Mouse (Mus musculus) hindbrain, embryonic 13.5 days (tissue): ENCODE results near the gene Nanos1. TPM values are rescaled to one million over a fixed set of nuclear protein-coding genes. Genes with fewer than 3 reads are reported as not detected.
A peak's percentile ranks its signal among the peaks of the same experiment; 100 is the strongest.

Experiments
- ATAC-seq: fragments of 200-750 bp; cut with Nextera tagmentation; 2 replicates; pipeline ENCODE4 v1.8.0; 2017; ENCODE audit warnings: moderate TSS enrichment; ENCODE audit not compliant: low FRiP score
- H3K27ac ChIP-seq: fragments of 300-500 bp; sonication (generic); 2 replicates; pipeline ENCODE4 v1.5.1; 2015; ENCODE audit warnings: inconsistent platforms, mild to moderate bottlenecking, moderate library complexity
- H3K27me3 ChIP-seq: fragments of 300-500 bp; sonication (generic); 2 replicates; pipeline ENCODE4 v1.6.1; 2015; ENCODE audit warnings: mild to moderate bottlenecking, inconsistent platforms
- H3K36me3 ChIP-seq: fragments of 300-500 bp; sonication (generic); 2 replicates; pipeline ENCODE4 v1.6.1; 2015; ENCODE audit warnings: mild to moderate bottlenecking, inconsistent platforms
- H3K4me1 ChIP-seq: fragments of 300-500 bp; sonication (generic); replicated peaks from 2 replicates; pipeline ENCODE4 v1.6.1; 2015; ENCODE audit warnings: inconsistent platforms
- H3K4me2 ChIP-seq: fragments of 300-500 bp; sonication (generic); 2 replicates; pipeline ENCODE4 v1.6.1; 2015; ENCODE audit warnings: inconsistent platforms, mild to moderate bottlenecking, moderate library complexity
- H3K4me3 ChIP-seq: fragments of 300-500 bp; sonication (generic); 2 replicates; pipeline ENCODE4 v1.5.1; 2015; ENCODE audit warnings: mild to moderate bottlenecking, inconsistent platforms
- H3K9ac ChIP-seq: fragments of 300-500 bp; sonication (generic); 2 replicates; pipeline ENCODE4 v1.6.1; 2015; ENCODE audit warnings: mild to moderate bottlenecking, inconsistent platforms
- H3K9me3 ChIP-seq: fragments of 300-500 bp; sonication (generic); 2 replicates; pipeline ENCODE4 v1.6.1; 2016; ENCODE audit warnings: inconsistent platforms
- WGBS: fragments of 180-500 bp; shearing (Covaris S2); methylation state at CpG from one replicate; pipeline ENCODE4 v1.1.7; 2015; 5-methylcytosine and 5-hydroxymethylcytosine counted together
- polyA plus RNA-seq: library from polyadenylated mRNA; unstranded; fragments of >200 nt; fragmentation: Nextera tagmentation; extraction: Ambion mirVana; gene quantifications from 2 replicates; pipeline ENCODE4 v1.2.1, GENCODE M21; 2015

Nanos1 gene
- polyA plus RNA-seq, result 13.5 and 14.0 TPM in 2 replicates

DNA sequence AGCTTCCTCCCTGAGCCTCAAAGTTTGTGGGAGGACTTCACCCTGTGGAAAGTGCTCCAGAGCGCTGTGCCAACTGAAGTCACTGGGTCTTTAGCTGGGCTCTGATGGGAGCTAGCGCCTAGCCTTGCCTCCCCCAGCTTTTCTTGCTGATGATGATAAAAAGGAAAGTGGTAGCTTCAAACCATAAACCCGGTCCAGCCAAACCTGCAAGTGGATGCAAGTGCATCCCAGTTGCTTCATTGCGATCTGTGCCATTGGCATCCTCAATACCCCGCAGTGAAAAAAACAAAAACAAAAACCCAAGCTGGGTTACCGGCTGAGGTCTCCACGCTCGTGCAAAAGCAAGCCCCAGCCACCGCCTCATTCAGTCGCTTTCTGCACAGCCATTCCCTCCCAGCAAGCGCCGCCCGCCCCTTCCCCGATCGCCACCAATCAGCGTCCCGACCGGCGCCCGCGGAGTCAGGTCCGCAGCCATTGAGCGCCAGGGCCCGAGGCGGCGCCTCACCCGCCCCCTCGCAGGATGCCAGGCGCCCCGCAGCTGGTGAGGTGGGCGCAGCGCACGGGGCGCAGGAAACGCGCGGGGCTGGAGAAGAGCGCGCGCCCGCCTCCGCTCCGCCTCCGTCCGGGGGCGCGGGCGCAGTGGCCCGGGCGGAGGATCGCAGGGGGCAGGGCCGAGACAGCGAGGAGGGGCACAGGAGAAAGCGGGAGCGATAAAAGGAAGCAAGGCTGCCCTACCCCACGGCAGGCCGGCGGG, at the start of gene Nanos1:
TSS of gene Nanos1 (plus strand) at position 550 of the 754 bp plus-strand sequence.
- H3K9ac ChIP-seq, result peak within 1 kb of the TSS; percentile 90
- peak within 1 kb of the TSS; percentile 82 for H3K4me3 ChIP-seq
- under 1% methylated on average over 52 of the region's 58 CpGs for WGBS
- ATAC-seq, result peak; percentile 95
- no peaks in the 10 kb centered on the region for H3K9me3 ChIP-seq
- peak within 1 kb of the TSS; percentile 95 for H3K27ac ChIP-seq
- H3K27me3 ChIP-seq, result peaks cover 15% of the 10 kb centered on the region
- peaks cover 28% of the 10 kb centered on the region for H3K4me1 ChIP-seq
- H3K4me2 ChIP-seq, result peak within 1 kb of the TSS; percentile 77
- H3K36me3 ChIP-seq, result peaks cover 10% of the 10 kb centered on the region

DNA sequence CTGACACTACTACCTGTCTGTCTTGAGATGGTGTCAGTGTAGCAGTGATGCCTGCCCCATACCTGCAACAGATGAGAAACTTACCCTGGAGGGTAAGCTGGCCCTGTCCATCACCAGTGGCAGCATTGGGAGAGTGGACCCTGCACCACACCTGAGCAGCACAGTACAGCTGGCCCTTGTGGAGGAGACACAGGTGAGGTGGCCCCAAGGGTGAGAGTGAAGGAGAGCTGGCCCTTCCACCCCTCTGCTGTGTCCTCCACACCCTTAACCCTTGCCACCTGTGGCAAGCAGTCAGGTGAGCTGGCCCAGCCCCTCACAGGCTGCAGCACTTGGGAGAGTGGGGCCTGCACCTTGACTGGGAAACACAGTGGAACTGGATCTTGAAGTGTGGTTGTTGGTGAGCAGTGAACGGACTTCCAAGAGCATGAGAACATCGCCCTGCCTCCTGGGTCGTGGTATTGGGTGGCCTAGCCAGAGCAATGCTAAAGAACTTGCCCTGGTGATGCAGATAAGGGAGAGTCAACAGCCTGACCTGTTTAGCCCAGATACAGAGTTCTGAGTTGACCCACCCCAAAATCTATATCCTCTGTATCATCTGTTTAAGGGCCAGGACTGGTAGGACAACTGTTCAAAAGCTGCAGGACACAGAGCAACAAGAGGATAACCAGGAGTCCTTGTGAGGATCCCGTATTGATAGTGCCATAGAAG, 46.4 kb upstream of the Nanos1 start:
- no peak overlapping the region for H3K9ac ChIP-seq
- H3K4me2 ChIP-seq, result no peak overlapping the region
- no peak overlapping the region for H3K4me3 ChIP-seq
- no peak overlapping the region for H3K27ac ChIP-seq
- no peaks in the 10 kb centered on the region for H3K27me3 ChIP-seq
- WGBS, result 81% methylated on average over 4 of the region's 4 CpGs
- H3K36me3 ChIP-seq, result no peaks in the 10 kb centered on the region
- no peak for ATAC-seq
- no peaks in the 10 kb centered on the region for H3K4me1 ChIP-seq
- H3K9me3 ChIP-seq, result no peaks in the 10 kb centered on the region

DNA sequence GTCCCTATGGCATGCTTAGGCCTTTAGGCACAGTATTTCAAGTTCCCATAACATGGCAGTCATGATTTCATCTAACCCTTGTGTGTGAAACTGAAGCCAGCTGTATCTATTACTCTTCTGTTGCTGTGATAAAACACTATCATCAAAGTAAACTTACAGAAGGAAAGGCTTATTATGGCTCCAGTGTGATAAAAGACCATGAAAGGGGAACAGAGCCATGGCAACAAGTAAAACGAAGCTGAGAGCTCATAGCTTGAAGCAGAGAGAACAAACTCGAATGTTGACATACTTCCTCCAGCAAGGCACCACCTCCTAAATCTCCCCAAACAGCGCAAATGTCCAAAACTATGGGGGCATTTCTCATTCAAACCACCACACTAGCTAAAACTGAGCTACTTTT, 45.6 kb upstream of the Nanos1 start:
- H3K9me3 ChIP-seq, result no peaks in the 10 kb centered on the region
- no peak overlapping the region for H3K4me2 ChIP-seq
- no peaks in the 10 kb centered on the region for H3K4me1 ChIP-seq
- H3K27ac ChIP-seq, result no peak overlapping the region
- no peaks in the 10 kb centered on the region for H3K36me3 ChIP-seq
- H3K4me3 ChIP-seq, result no peak overlapping the region
- no peak for ATAC-seq
- no peak overlapping the region for H3K9ac ChIP-seq
- no peaks in the 10 kb centered on the region for H3K27me3 ChIP-seq
- 80% methylated on average over 3 of the region's 3 CpGs for WGBS

DNA sequence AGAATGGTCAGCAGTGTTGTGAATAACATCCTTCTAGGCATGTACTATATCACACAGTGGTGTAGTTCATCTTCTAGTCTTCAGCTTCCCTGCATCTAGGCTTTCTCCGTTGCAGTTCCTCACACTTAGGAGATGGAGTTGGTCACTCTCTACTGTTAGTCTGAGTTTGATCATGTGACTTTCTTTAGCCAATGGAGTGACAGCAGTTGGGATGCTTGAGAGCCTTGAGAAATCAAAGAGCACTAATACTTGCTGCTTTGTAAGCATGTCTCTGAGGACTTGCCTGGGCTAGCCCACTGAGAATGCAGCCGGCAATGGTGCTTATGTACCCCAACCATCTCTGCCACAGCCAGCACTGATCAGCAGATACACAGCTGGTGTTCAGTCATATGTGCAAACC, 43.2 kb upstream of the Nanos1 start:
- Histone ChIP-seq H3K4me3 (no peak overlapping the region), H3K4me2 (no peak overlapping the region), H3K9me3 (no peaks in the 10 kb centered on the region), H3K36me3 (no peaks in the 10 kb centered on the region), H3K9ac (no peak overlapping the region), H3K4me1 (0 out of 2 replicates have a peak, but pooled peaks cover 6% of the 10 kb centered on the region), H3K27me3 (no peaks in the 10 kb centered on the region), H3K27ac (no peak overlapping the region)
- WGBS, result 80% methylated on average over 2 of the region's 2 CpGs
- ATAC-seq, result no peak

DNA sequence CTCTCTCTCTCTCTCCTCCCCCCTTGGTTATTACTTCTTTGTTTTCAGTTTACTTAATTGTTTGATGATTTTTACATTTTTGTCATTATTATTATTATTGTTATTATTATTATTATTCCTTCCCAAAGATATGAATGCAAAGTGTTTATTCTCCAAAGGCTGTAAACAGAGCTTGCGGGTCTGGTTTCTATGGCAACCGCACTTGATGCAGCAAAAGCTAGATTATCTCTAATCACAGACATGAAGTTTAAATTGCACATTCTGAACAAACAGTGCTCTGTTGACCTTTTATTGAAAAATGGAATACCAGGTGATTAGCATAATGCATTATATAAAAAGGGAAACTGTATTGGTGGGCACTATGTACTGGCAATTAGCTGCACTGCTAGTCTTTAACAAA, 39.4 kb upstream of the Nanos1 start:
- Histone ChIP-seq H3K9ac (no peak overlapping the region), H3K27ac (no peak overlapping the region), H3K4me2 (no peak overlapping the region), H3K9me3 (no peaks in the 10 kb centered on the region), H3K27me3 (no peaks in the 10 kb centered on the region), H3K4me3 (no peak overlapping the region), H3K36me3 (no peaks in the 10 kb centered on the region), H3K4me1 (0 out of 2 replicates have a peak, but pooled peaks cover 6% of the 10 kb centered on the region)
- no peak for ATAC-seq
- 75% methylated on average over 2 of the region's 2 CpGs for WGBS

DNA sequence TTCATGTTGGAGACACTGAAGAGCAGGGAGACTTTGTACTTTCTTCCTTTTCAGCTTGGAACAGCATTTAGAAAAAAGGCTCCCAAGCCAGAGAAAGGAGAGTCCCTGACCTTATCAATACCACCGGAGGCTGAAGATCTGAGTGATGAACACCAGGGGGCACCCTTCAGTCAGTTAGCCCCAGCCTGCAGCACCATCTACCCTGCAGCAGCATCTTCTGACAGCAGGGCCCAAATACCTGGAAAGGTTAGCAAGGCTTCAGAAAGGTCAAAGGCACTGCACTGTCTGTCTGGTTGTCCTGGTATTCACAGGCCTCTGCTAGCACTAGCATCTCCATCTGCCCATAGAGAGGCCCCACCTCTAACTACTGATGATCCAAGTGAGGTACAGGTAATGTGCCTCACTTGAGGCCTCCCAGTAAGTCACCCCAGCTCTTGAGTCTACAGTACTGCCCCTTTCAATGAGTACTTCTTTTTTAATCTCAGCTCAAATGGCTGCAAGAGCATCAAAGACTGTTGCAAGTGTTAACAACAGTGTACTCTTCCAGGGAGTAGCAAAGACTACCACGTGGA, 25.4 kb upstream of the Nanos1 start:
- no peak for ATAC-seq
- H3K4me1 ChIP-seq, result no peaks in the 10 kb centered on the region
- no peak overlapping the region for H3K4me3 ChIP-seq
- WGBS, result 58% methylated on average over 2 of the region's 2 CpGs
- no peaks in the 10 kb centered on the region for H3K27me3 ChIP-seq
- no peak overlapping the region for H3K27ac ChIP-seq
- H3K9me3 ChIP-seq, result no peaks in the 10 kb centered on the region
- no peak overlapping the region for H3K9ac ChIP-seq
- no peak overlapping the region for H3K4me2 ChIP-seq
- H3K36me3 ChIP-seq, result no peaks in the 10 kb centered on the region

DNA sequence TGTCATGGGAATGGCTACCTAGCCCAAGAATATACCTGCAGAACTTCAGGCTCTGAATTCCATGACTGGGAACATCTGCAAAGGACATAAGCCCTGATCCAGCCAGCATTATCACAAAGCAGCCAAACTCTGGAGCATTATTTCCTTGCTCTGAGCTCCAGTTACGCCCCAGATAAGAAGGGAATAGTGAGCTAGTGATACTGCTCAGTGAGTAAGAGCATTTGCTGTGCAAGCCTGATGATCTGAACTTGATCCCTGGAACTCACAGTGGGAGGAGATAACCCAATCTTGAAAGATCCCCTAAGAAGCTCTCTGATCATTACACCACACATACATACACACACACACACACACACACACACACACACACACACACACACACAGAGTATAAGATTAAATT, 24.5 kb upstream of the Nanos1 start:
- WGBS, result 74% methylated on average over 1 of the region's 1 CpGs
- Histone ChIP-seq H3K27ac (no peak overlapping the region), H3K4me1 (no peaks in the 10 kb centered on the region), H3K9me3 (no peaks in the 10 kb centered on the region), H3K36me3 (no peaks in the 10 kb centered on the region), H3K4me3 (no peak overlapping the region), H3K9ac (no peak overlapping the region), H3K27me3 (no peaks in the 10 kb centered on the region), H3K4me2 (no peak overlapping the region)
- no peak for ATAC-seq

DNA sequence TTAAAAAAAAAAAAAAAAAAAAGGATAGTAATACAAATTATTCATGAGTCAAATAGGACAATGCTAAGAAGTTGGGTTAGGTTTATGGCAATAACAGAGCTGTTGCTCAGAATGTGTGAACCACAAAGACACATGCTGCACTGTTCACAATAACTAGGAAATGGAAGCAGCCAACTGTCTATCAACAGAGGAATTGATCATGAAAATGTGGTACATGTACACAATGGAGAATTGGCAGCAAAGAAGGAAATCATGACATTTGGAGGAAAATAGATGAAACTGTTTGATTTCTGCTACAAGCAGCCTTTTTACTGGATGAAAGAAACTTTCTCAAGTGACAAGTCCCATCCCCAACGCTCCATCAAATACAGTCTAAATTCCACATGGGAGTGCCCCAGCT, 23.8 kb upstream of the Nanos1 start:
- no peak for ATAC-seq

DNA sequence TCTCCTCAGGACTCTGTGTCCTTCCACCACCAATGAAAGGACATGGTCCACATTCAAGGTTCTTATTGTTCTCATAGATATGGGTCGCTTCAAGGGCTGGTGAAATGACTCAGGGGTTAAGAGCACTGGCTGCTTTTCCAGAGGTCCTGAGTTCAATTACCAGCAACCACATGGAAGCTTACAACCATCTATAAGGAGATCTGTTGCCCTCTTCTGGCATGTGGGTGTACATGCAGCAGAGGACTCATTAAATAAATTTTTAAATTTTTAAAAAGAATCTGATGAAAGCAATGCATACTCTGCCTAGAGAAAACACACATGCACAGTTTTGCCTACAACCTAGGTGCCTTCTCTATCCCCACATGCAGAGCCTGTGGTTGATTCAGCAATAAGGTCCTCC, 15.2 kb upstream of the Nanos1 start:
- ATAC-seq, result no peak
- Histone ChIP-seq H3K9ac (no peak overlapping the region), H3K36me3 (no peaks in the 10 kb centered on the region), H3K27me3 (no peaks in the 10 kb centered on the region), H3K4me2 (no peak overlapping the region), H3K4me3 (no peak overlapping the region), H3K27ac (no peak overlapping the region), H3K4me1 (no peaks in the 10 kb centered on the region), H3K9me3 (no peaks in the 10 kb centered on the region)
- WGBS, result 52% methylated on average over 1 of the region's 1 CpGs

More for the DNA sequence above, 23.8 kb upstream of the Nanos1 start:
- no peak overlapping the region for H3K27ac ChIP-seq
- no peak overlapping the region for H3K9ac ChIP-seq
- H3K4me2 ChIP-seq, result no peak overlapping the region
- H3K4me1 ChIP-seq, result no peaks in the 10 kb centered on the region
- 84% methylated on average over 1 of the region's 1 CpGs for WGBS
- H3K36me3 ChIP-seq, result no peaks in the 10 kb centered on the region
- no peak overlapping the region for H3K4me3 ChIP-seq
- no peaks in the 10 kb centered on the region for H3K9me3 ChIP-seq
- no peaks in the 10 kb centered on the region for H3K27me3 ChIP-seq

DNA sequence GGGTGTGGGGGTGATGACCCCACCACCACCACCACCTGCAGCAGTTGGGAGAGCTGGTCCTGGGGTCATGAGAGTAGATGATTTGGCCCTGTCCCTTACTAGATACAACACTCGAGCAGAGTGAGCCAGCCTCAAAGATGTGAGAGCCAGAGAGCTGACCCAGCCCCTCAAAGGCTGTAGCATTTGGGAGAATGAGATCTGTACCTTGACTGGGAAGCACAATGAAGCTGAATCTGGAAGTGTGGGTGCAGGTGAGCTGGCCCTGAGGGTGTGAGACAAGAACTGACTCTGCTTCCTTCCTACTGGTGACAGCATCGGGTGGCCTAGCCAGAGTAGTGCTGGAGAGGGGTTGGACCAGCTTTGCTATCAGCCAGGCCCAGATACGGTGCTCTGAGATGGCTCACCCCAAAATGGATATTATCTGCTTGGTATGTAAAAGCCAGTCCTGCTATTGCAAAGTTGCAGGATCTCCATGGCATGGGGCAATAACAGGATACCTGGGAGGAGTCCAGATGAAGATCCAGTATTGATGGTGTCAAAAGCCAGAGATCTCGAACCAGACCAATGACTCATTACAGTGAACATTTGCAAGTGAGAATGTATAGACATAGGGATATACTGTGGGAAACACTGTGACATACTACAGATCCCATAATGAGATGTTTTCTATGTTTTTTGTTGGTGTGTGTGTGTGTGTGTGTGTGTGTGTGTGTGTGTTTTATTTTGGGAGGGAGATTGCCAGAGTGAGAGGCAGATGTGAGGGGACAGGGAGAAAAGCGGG, 11.8 kb upstream of the Nanos1 start:
- Histone ChIP-seq H3K4me3 (no peak overlapping the region), H3K9me3 (no peaks in the 10 kb centered on the region), H3K36me3 (no peaks in the 10 kb centered on the region), H3K4me2 (no peak overlapping the region), H3K27me3 (no peaks in the 10 kb centered on the region), H3K27ac (no peak overlapping the region), H3K9ac (no peak overlapping the region), H3K4me1 (no peaks in the 10 kb centered on the region)
- no peak for ATAC-seq
- 86% methylated on average over 5 of the region's 5 CpGs for WGBS

DNA sequence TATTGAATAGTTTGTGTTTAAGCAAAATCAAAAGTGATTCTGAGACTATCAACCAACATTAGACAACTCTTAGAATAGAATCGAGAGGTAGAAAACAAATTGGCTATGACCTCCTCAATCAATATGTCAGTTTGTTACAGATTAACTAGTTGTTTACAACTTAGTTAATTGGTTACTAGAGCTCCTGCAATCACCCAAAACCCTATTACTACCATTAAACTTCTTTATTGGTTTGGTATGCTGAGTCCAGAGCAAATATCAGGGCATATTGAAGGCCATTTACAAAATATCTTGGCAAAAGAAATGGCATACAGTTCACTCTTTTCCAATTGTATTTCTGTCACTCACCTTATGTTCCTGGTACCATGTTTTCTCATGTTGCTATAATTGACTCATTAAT, 8.0 kb upstream of the Nanos1 start:
- H3K4me1 ChIP-seq, result no peaks in the 10 kb centered on the region
- no peak overlapping the region for H3K4me3 ChIP-seq
- ATAC-seq, result no peak
- 0 out of 2 replicates have a peak, but pooled peaks cover 3% of the 10 kb centered on the region for H3K27me3 ChIP-seq
- H3K36me3 ChIP-seq, result no peaks in the 10 kb centered on the region
- H3K4me2 ChIP-seq, result no peak overlapping the region
- 79% methylated on average over 1 of the region's 1 CpGs for WGBS
- H3K9ac ChIP-seq, result no peak overlapping the region
- no peaks in the 10 kb centered on the region for H3K9me3 ChIP-seq
- H3K27ac ChIP-seq, result no peak overlapping the region
